Mouse (Mus musculus): ENCODE data around the gene Ifit2. TPM values are rescaled to one million over a fixed set of nuclear protein-coding genes. Genes with fewer than 3 reads are reported as not detected.

The Ifit2 gene
- polyA plus RNA-seq, 1 experiment from 2014 or later: 3.7 TPM

DNA sequence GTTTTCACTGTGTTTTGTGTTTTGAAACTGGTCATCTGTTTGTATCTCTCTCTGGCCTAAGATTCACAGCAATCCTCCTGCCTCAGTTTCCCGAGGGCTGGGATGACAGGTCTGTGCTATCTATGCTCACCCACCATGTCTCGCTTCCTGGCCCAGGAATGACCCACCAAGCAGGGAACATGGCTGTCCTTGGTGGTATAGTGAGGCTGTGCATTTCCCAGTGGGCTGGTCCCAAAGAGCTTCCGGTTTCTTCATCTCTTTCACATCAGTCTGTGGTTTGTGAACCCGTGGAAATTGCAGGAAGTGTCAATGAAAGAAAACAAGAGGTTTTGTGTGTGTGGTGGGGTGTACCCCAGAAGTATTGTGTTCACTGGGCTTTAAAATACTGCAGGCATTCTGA lies 74.2 kb downstream of the Ifit2 start:
- no peaks in the 10 kb centered on the region for H3K36me3 ChIP-seq (ENCODE audit: control insufficient read depth, insufficient read depth, low read length)
- no peaks in the 10 kb centered on the region for H3K4me1 ChIP-seq (replicated peaks; ENCODE audit: control insufficient read depth, insufficient read depth, low read length)
- no peak overlapping the region for H3K27ac ChIP-seq (ENCODE audit: low read depth, low read length)
- H3K9me3 ChIP-seq (ENCODE audit: control insufficient read depth, low read length): no peaks in the 10 kb centered on the region
- no peak overlapping the region for H3K4me3 ChIP-seq (ENCODE audit: low read depth, low read length)
- ATAC-seq (ENCODE audit: low FRiP score) (no peak), DNase-seq (ENCODE audit: low spot score) (no peak)
- no peak overlapping the region for H3K9ac ChIP-seq (ENCODE audit: low read depth, low read length)
- H3K27me3 ChIP-seq (ENCODE audit: control insufficient read depth, insufficient read depth, low read length): no peaks in the 10 kb centered on the region
- WGBS: 78% methylated on average over 4 of the region's 4 CpGs
- H3K4me2 ChIP-seq (replicated peaks; ENCODE audit: low read depth, low read length): no peak overlapping the region

Other genes with a start within 250 kb of the Ifit2 start
- 0.42 and 1.0 TPM in 2 replicates for gene Ch25h, start 75.5 kb upstream of the Ifit2 start, polyA plus RNA-seq (2014; fragmentation: Nextera tagmentation; extraction: Ambion mirVana)
- 27.3 and 28.2 TPM in 2 replicates for gene Lipa, start 23.2 kb upstream of the Ifit2 start, polyA plus RNA-seq (2014; fragmentation: Nextera tagmentation; extraction: Ambion mirVana)
- 0.15 and 0.19 TPM in 2 replicates for gene Ifit3, start 32.8 kb downstream of the Ifit2 start, polyA plus RNA-seq (2014; fragmentation: Nextera tagmentation; extraction: Ambion mirVana)
- 0.25 and 0.42 TPM in 2 replicates for gene Ifit1bl1, start 51.3 kb downstream of the Ifit2 start, polyA plus RNA-seq (2014; fragmentation: Nextera tagmentation; extraction: Ambion mirVana)
- 0.28 TPM in 1 of 2 replicates, not detected in the other for gene Ifit3b, start 57.3 kb downstream of the Ifit2 start, polyA plus RNA-seq (2014; fragmentation: Nextera tagmentation; extraction: Ambion mirVana)
- 0.07 and 0.19 TPM in 2 replicates for gene Ifit1bl2, start 90.0 kb downstream of the Ifit2 start, polyA plus RNA-seq (2014; fragmentation: Nextera tagmentation; extraction: Ambion mirVana)
- 0.08 and 0.36 TPM in 2 replicates for gene Ifit1, start 90.2 kb downstream of the Ifit2 start, polyA plus RNA-seq (2014; fragmentation: Nextera tagmentation; extraction: Ambion mirVana)
- 2.2 and 3.1 TPM in 2 replicates for gene Slc16a12, start 196.6 kb downstream of the Ifit2 start, polyA plus RNA-seq (2014; fragmentation: Nextera tagmentation; extraction: Ambion mirVana)